17 mouse cellular contexts compared by ENCODE assay signal in genomic region chr6:120189287-120189686, GRCm38 (mm10).
A peak's percentile ranks its signal among the peaks of the same experiment; 100 is the strongest.
DNase-seq lines count a peak whose midpoint lies in the region; ATAC-seq and TF ChIP-seq lines count a peak whose summit lies in the region.
"Had no signal": no experiment of that assay in that cellular context is flagged by ENCODE, and none has a peak within 500 bp of the region (broad histone marks: within the 10 kb centered on the region; RNA-seq: fewer than 3 reads in every experiment).

No protein-coding gene starts in this region.

- DNase-seq in gastrocnemius, adult 18-20 months (ENCODE audit: low spot score): peak; percentile 43
- DNase-seq in gastrocnemius, adult 8-10 months (ENCODE audit: low spot score in 2 of 2): no peak
- no peak for DNase-seq in liver, embryonic 13.5 days
- DNase-seq in liver, embryonic 11.5 days (ENCODE audit: low spot score): no peak
- DNase-seq in frontal cortex, postnatal 14 days (ENCODE audit: low spot score in 2 of 2): no peak
- DNase-seq: cerebellum, adult 9-10 months; lung, adult 2 months; right cerebral cortex, postnatal 25 days had no signal

- peaks cover 20% of the 10 kb centered on the region; the same call in 1 of the 2 replicates for H3K27me3 ChIP-seq in liver, embryonic 13.5 days
- H3K27me3 ChIP-seq in liver, embryonic 11.5 days (replicated peaks; ENCODE audit: control insufficient read depth, insufficient read depth, low read length): no peaks in the 10 kb centered on the region
- H3K27me3 ChIP-seq in kidney, embryonic 16.5 days (ENCODE audit: insufficient read depth, low read length): no peaks in the 10 kb centered on the region
- H3K27me3 ChIP-seq: heart, embryonic 13.5 days; limb, embryonic 12.5 days; neural tube, embryonic 13.5 days had no signal

- no peak overlapping the region for H3K4me3 ChIP-seq in liver, embryonic 13.5 days (replicated peaks)
- no peak overlapping the region for H3K4me3 ChIP-seq in liver, embryonic 11.5 days (ENCODE audit: low read depth, low read length)
- no peak overlapping the region for H3K4me3 ChIP-seq in bone marrow macrophage, adult 2 months (ENCODE audit: insufficient read depth, low read length)
- no peak overlapping the region for H3K4me3 ChIP-seq in kidney, embryonic 16.5 days (ENCODE audit: low read length)
- H3K4me3 ChIP-seq: heart, embryonic 13.5 days; left cerebral cortex, adult 2 months had no signal

- no peak for TF ChIP-seq POLR2A in bone marrow macrophage, adult 2 months (IDR thresholded peaks at IDR 0.05; ENCODE audit: borderline replicate concordance, low read depth, low read length)

- WGBS in liver, embryonic 13.5 days (ENCODE audit: insufficient replicate concordance): 74% methylated on average over 5 of the region's 5 CpGs
- 88% methylated on average over 5 of the region's 5 CpGs for WGBS in liver, embryonic 11.5 days
- WGBS in kidney, embryonic 16.5 days: 87% methylated on average over 5 of the region's 5 CpGs

- no peak for ATAC-seq in liver, embryonic 13.5 days (ENCODE audit: low read depth)
- no peak for ATAC-seq in liver, embryonic 11.5 days (replicated peaks; ENCODE audit: low FRiP score)
- ATAC-seq in megakaryocyte, adult 5-6 weeks (ENCODE audit: poor library complexity, severe bottlenecking): peak; percentile 33
- no peak for ATAC-seq in kidney, embryonic 16.5 days (ENCODE audit: low FRiP score, low TSS enrichment)
- ATAC-seq: midbrain, embryonic 16.5 days had no signal

- no peaks in the 10 kb centered on the region for H3K9me3 ChIP-seq in liver, embryonic 13.5 days (replicated peaks)
- no peaks in the 10 kb centered on the region for H3K9me3 ChIP-seq in liver, embryonic 11.5 days (ENCODE audit: control insufficient read depth, low read length)
- H3K9me3 ChIP-seq in kidney, embryonic 16.5 days (ENCODE audit: low read length): no peaks in the 10 kb centered on the region
- H3K9me3 ChIP-seq: heart, embryonic 13.5 days; kidney, embryonic 15.5 days; limb, embryonic 12.5 days; neural tube, embryonic 13.5 days had no signal

- peak overlapping the region; percentile 64; the same call in 1 of the 2 replicates for H3K4me2 ChIP-seq in liver, embryonic 13.5 days
- no peak overlapping the region for H3K4me2 ChIP-seq in liver, embryonic 11.5 days
- H3K4me2 ChIP-seq in kidney, embryonic 16.5 days (replicated peaks; ENCODE audit: low read depth, low read length): no peak overlapping the region

- H3K4me1 ChIP-seq in liver, embryonic 13.5 days (replicated peaks): peaks cover 83% of the 10 kb centered on the region
- peaks cover 20% of the 10 kb centered on the region for H3K4me1 ChIP-seq in liver, embryonic 11.5 days (replicated peaks; ENCODE audit: control insufficient read depth, insufficient read depth, low read length)
- peaks cover 60% of the 10 kb centered on the region for H3K4me1 ChIP-seq in bone marrow macrophage, adult 2 months (ENCODE audit: control insufficient read depth, insufficient read depth, low read length)
- peaks cover 17% of the 10 kb centered on the region for H3K4me1 ChIP-seq in kidney, embryonic 16.5 days (ENCODE audit: insufficient read depth, low read length)

- no peak for TF ChIP-seq CTCF in bone marrow macrophage, adult 2 months (IDR thresholded peaks at IDR 0.05; ENCODE audit: low read depth, low read length)

- H3K9ac ChIP-seq in liver, embryonic 13.5 days: 0 out of 2 replicates have a peak overlapping the region, but pooled peaks have one; percentile 22
- no peak overlapping the region for H3K9ac ChIP-seq in liver, embryonic 11.5 days (ENCODE audit: low read depth, low read length)
- no peak overlapping the region for H3K9ac ChIP-seq in kidney, embryonic 16.5 days (replicated peaks; ENCODE audit: low read length)
- H3K9ac ChIP-seq: limb, embryonic 12.5 days; neural tube, embryonic 13.5 days had no signal

- no peaks in the 10 kb centered on the region for H3K36me3 ChIP-seq in liver, embryonic 13.5 days
- H3K36me3 ChIP-seq in liver, embryonic 11.5 days (ENCODE audit: control insufficient read depth, insufficient read depth, low read length): no peaks in the 10 kb centered on the region
- no peaks in the 10 kb centered on the region for H3K36me3 ChIP-seq in kidney, embryonic 16.5 days (ENCODE audit: insufficient read depth, low read length)
- H3K36me3 ChIP-seq: heart, embryonic 13.5 days; kidney, embryonic 15.5 days; limb, embryonic 12.5 days; neural tube, embryonic 13.5 days had no signal

- peak overlapping the region; percentile 63; the same call in 1 of the 2 replicates for H3K27ac ChIP-seq in liver, embryonic 13.5 days
- H3K27ac ChIP-seq in liver, embryonic 11.5 days (ENCODE audit: low read depth, low read length): no peak overlapping the region
- H3K27ac ChIP-seq in bone marrow macrophage, adult 2 months (ENCODE audit: insufficient read depth, low read depth, low read length): peak overlapping the region; percentile 83
- no peak overlapping the region for H3K27ac ChIP-seq in kidney, embryonic 16.5 days (ENCODE audit: low read length)
- H3K27ac ChIP-seq: heart, embryonic 13.5 days; kidney, embryonic 15.5 days; left cerebral cortex, adult 2 months; neural tube, embryonic 13.5 days had no signal

Comparison
In these comparisons a context has a peak if more than half of its experiments do, and no peak if none do; other contexts are left out.
1. H3K27ac ChIP-seq: peak in liver, embryonic 13.5 days (single experiment) and bone marrow macrophage, adult 2 months (single experiment); none in liver, embryonic 11.5 days (single experiment) and kidney, embryonic 16.5 days (single experiment).